Mouse (Mus musculus): ENCODE measurements around the gene Gm17019.
"Not testable (repeated sequence)": the region's sequence is repeated elsewhere in the genome, so short reads cannot be mapped to it uniquely, and the experiment has no call there.

Gene Gm17019

GRCm38 (mm10) chr5:15032898-15033297 lies at the start of gene Gm17019:
Gene Gm17019, minus strand, starts transcription at chr5:15032998.
- not testable (repeated sequence) for DNase-seq

- DNase-seq, result not testable (repeated sequence)
These were observed 29.6 kb upstream of the Gm17019 start for GRCm38 (mm10) chr5:15062385-15062715.

- not testable (repeated sequence) for DNase-seq
These were observed 29.0 kb upstream of the Gm17019 start for GRCm38 (mm10) chr5:15061638-15062384.

GRCm38 (mm10) chr5:15054151-15055025 lies 21.6 kb upstream of the Gm17019 start:
- not testable (repeated sequence) for DNase-seq

- not testable (repeated sequence) for DNase-seq
These were observed 20.8 kb upstream of the Gm17019 start for GRCm38 (mm10) chr5:15053606-15053962.

GRCm38 (mm10) chr5:15052945-15053605 lies 20.3 kb upstream of the Gm17019 start:
- DNase-seq, result not testable (repeated sequence)

- not testable (repeated sequence) for DNase-seq
These were observed 18.0 kb upstream of the Gm17019 start for GRCm38 (mm10) chr5:15050807-15051206.

- not testable (repeated sequence) for DNase-seq
These were observed 12.3 kb upstream of the Gm17019 start for GRCm38 (mm10) chr5:15044830-15045767.

- DNase-seq, result not testable (repeated sequence)
These were observed 8.0 kb upstream of the Gm17019 start for GRCm38 (mm10) chr5:15040784-15041183.

- DNase-seq, result not testable (repeated sequence)
These were observed 7.2 kb upstream of the Gm17019 start for GRCm38 (mm10) chr5:15039984-15040383.

- DNase-seq, result not testable (repeated sequence)
These were observed 8.5 kb downstream of the Gm17019 start for GRCm38 (mm10) chr5:15024316-15024715.

- DNase-seq, result not testable (repeated sequence)
These were observed 12.7 kb downstream of the Gm17019 start for GRCm38 (mm10) chr5:15020067-15020466.

- not testable (repeated sequence) for DNase-seq
These were observed 21.9 kb downstream of the Gm17019 start for GRCm38 (mm10) chr5:15010639-15011582.

GRCm38 (mm10) chr5:15006907-15007306 lies 25.9 kb downstream of the Gm17019 start:
- not testable (repeated sequence) for DNase-seq

- DNase-seq, result not testable (repeated sequence)
These were observed 26.5 kb downstream of the Gm17019 start for GRCm38 (mm10) chr5:15006288-15006687.

- not testable (repeated sequence) for DNase-seq
These were observed 27.2 kb downstream of the Gm17019 start for GRCm38 (mm10) chr5:15005584-15005983.

GRCm38 (mm10) chr5:15004569-15005562 lies 27.9 kb downstream of the Gm17019 start:
- DNase-seq, result not testable (repeated sequence)

- DNase-seq, result not testable (repeated sequence)
These were observed 34.7 kb downstream of the Gm17019 start for GRCm38 (mm10) chr5:14998077-14998476.

- DNase-seq, result not testable (repeated sequence)
These were observed 35.2 kb downstream of the Gm17019 start for GRCm38 (mm10) chr5:14997556-14997955.
